Mouse (Mus musculus) MEL (cell line): Measurements from ENCODE around the gene Myg1.

Experiments used
- GATA1 ChIP-seq: IDR thresholded peaks from 2 replicates; pipeline ENCODE4 v1.6.1; 2011; ENCODE audit warnings: low read depth, low read length, improper control_type of control experiment
- HCFC1 ChIP-seq: IDR thresholded peaks from 2 replicates; pipeline ENCODE4 v1.6.1; 2012; ENCODE audit warnings: low read depth, mild to moderate bottlenecking, inconsistent platforms, low read length, improper control_type of control experiment, moderate library complexity
- MAZ ChIP-seq: IDR thresholded peaks from 2 replicates; pipeline ENCODE4 v1.6.1; 2012; ENCODE audit warnings: low read depth, mild to moderate bottlenecking, inconsistent platforms, low read length, improper control_type of control experiment
- POLR2A ChIP-seq, 2 experiments: IDR thresholded peaks; 2 replicates each; pipeline ENCODE4 v1.6.1; 2011 to 2012; ENCODE audit warnings: low read length in 2 of 2, mild to moderate bottlenecking in 2 of 2, control low read depth in 1 of 2, improper control_type of control experiment in 1 of 2, low read depth in 1 of 2, moderate library complexity in 1 of 2; ENCODE audit not compliant: control insufficient read depth in 1 of 2, insufficient read depth in 1 of 2, poor library complexity in 1 of 2
- RAD21 ChIP-seq: IDR thresholded peaks from 2 replicates; pipeline ENCODE4 v1.6.1; 2011; ENCODE audit warnings: mild to moderate bottlenecking, low read depth, low read length, improper control_type of control experiment
- SIN3A ChIP-seq: IDR thresholded peaks from 2 replicates; pipeline ENCODE4 v1.6.1; 2012; ENCODE audit warnings: low read length, improper control_type of control experiment, inconsistent platforms
- TCF12 ChIP-seq: IDR thresholded peaks from 2 replicates; pipeline ENCODE4 v1.6.1; 2014; ENCODE audit warnings: low read depth, mild to moderate bottlenecking, inconsistent platforms, low read length, improper control_type of control experiment, moderate library complexity
- ZC3H11A ChIP-seq: IDR thresholded peaks from 2 replicates; pipeline ENCODE4 v1.6.1; 2012; ENCODE audit warnings: low read depth, mild to moderate bottlenecking, inconsistent platforms, low read length, improper control_type of control experiment

- TF ChIP-seq HCFC1 (no peak), ZC3H11A (no peak), RAD21 (no peak), MAZ (no peak), POLR2A (IDR thresholded peaks at IDR 0.05; ENCODE audit: control insufficient read depth in 1 of 2, insufficient read depth in 1 of 2, low read depth in 1 of 2, low read length in 2 of 2, poor library complexity in 1 of 2) (no peak), SIN3A (0 out of 2 replicates have a peak, but pooled peaks have one; percentile 27), GATA1 (no peak), TCF12 (no peak)
Observed at GRCm38 (mm10) chr15:102377810-102378262, 46.3 kb downstream of the Myg1 start.
